Mouse (Mus musculus) neural tube, embryonic 11.5 days (tissue): Measurements from ENCODE around the gene Fthl17a. TPM values are rescaled to one million over a fixed set of nuclear protein-coding genes. Genes with fewer than 3 reads are reported as not detected.

Experiments
- ATAC-seq: fragments of 200-750 bp; cut with Nextera tagmentation; 2 replicates; pipeline ENCODE4 v1.8.0; 2017; ENCODE audit warnings: moderate number of reproducible peaks, mild to moderate bottlenecking, moderate TSS enrichment, moderate library complexity; ENCODE audit not compliant: insufficient read depth, low FRiP score, low TSS enrichment
- DNase-seq: peaks from one replicate; pipeline ENCODE4 v3.0.0-alpha.2; 2015; ENCODE audit warnings: low spot score
- H3K27ac ChIP-seq: fragments of 300-500 bp; sonication (generic); 2 replicates; pipeline ENCODE4 v1.5.1; 2014; ENCODE audit warnings: low read depth, mild to moderate bottlenecking, low read length
- H3K27me3 ChIP-seq: fragments of 300-500 bp; sonication (generic); 2 replicates; pipeline ENCODE4 v1.6.1; 2014; ENCODE audit warnings: mild to moderate bottlenecking, low read length, mixed read lengths; ENCODE audit not compliant: control insufficient read depth, insufficient read depth
- H3K36me3 ChIP-seq: fragments of 300-500 bp; sonication (generic); 2 replicates; pipeline ENCODE4 v1.6.1; 2014; ENCODE audit warnings: mild to moderate bottlenecking, low read length, moderate library complexity, mixed read lengths; ENCODE audit not compliant: control insufficient read depth, insufficient read depth
- H3K4me1 ChIP-seq: fragments of 300-500 bp; sonication (generic); 2 replicates; pipeline ENCODE4 v1.6.1; 2014; ENCODE audit warnings: low read length, mixed read lengths; ENCODE audit not compliant: control insufficient read depth, insufficient read depth
- H3K4me2 ChIP-seq: fragments of 300-500 bp; sonication (generic); 2 replicates; pipeline ENCODE4 v1.6.1; 2014; ENCODE audit warnings: low read depth, mild to moderate bottlenecking, moderate library complexity
- H3K4me3 ChIP-seq: fragments of 300-500 bp; sonication (generic); 2 replicates; pipeline ENCODE4 v1.5.1; 2014; ENCODE audit warnings: low read depth, low read length
- H3K9ac ChIP-seq: fragments of 300-500 bp; sonication (generic); 2 replicates; pipeline ENCODE4 v1.6.1; 2014; ENCODE audit warnings: mild to moderate bottlenecking, low read length
- H3K9me3 ChIP-seq: fragments of 300-500 bp; sonication (generic); 2 replicates; pipeline ENCODE4 v1.6.1; 2016; ENCODE audit warnings: low read length; ENCODE audit not compliant: control insufficient read depth
- WGBS: fragments of 180-500 bp; shearing (Covaris S2); extraction: QIAGEN DNeasy Blood & Tissue Kit; methylation state at CpG from one replicate; pipeline ENCODE4 v1.1.7; 2014; 5-methylcytosine and 5-hydroxymethylcytosine counted together
- polyA plus RNA-seq: library from polyadenylated mRNA; unstranded; fragments of >200 nt; fragmentation: Nextera tagmentation; extraction: Ambion mirVana; gene quantifications from 2 replicates; pipeline ENCODE4 v1.2.1, GENCODE M21; 2014

Fthl17a gene
- polyA plus RNA-seq, 1 experiment from 2014 or later = not detected

DNA sequence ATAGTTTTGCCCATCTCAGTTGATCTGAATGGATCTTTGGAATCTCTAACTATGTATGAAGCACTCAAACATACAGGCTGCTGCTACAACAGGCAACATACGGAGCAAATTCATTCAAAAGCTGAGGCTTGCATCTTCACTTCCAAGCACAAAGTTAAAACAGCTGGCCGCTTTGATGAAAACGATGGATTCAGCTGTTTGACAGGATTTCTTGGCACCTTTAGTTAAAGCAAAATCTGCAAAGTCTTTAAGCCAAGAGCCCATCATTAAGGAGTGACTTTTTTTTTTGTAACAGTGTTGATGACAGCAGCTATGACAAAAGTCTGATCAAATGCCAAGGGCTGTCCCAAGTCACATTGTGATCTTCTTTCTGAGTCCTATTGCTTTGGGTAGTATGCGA, 69.1 kb downstream of the Fthl17a start:
- Histone ChIP-seq H3K36me3 (no peaks in the 10 kb centered on the region), H3K4me3 (no peak overlapping the region), H3K9ac (no peak overlapping the region), H3K4me2 (no peak overlapping the region), H3K9me3 (no peaks in the 10 kb centered on the region), H3K27ac (no peak overlapping the region), H3K27me3 (no peaks in the 10 kb centered on the region), H3K4me1 (no peaks in the 10 kb centered on the region)
- ATAC-seq (no peak), DNase-seq (no peak)
- 83% methylated on average over 4 of the region's 4 CpGs for WGBS

- ATAC-seq (no peak), DNase-seq (no peak)
- H3K9ac ChIP-seq = no peak overlapping the region
- no peaks in the 10 kb centered on the region for H3K4me1 ChIP-seq
- no peaks in the 10 kb centered on the region for H3K36me3 ChIP-seq
- H3K4me3 ChIP-seq = no peak overlapping the region
- no peaks in the 10 kb centered on the region for H3K27me3 ChIP-seq
- H3K9me3 ChIP-seq = no peaks in the 10 kb centered on the region
- 40% methylated on average over 1 of the region's 1 CpGs for WGBS
- no peak overlapping the region for H3K4me2 ChIP-seq
- H3K27ac ChIP-seq = no peak overlapping the region
These were observed 69.7 kb downstream of the Fthl17a start for GRCm38 (mm10) chrX:85319193-85319592.
